Mouse (Mus musculus) urinary bladder, postnatal 4 days (tissue): ENCODE measurements around the gene Ikbip.

Source experiments
- DNase-seq, 2 experiments: peaks; one replicate each; pipeline ENCODE4 v3.0.0; 2021 to 2022; ENCODE audit warnings: low spot score in 2 of 2

Ikbip gene

DNA sequence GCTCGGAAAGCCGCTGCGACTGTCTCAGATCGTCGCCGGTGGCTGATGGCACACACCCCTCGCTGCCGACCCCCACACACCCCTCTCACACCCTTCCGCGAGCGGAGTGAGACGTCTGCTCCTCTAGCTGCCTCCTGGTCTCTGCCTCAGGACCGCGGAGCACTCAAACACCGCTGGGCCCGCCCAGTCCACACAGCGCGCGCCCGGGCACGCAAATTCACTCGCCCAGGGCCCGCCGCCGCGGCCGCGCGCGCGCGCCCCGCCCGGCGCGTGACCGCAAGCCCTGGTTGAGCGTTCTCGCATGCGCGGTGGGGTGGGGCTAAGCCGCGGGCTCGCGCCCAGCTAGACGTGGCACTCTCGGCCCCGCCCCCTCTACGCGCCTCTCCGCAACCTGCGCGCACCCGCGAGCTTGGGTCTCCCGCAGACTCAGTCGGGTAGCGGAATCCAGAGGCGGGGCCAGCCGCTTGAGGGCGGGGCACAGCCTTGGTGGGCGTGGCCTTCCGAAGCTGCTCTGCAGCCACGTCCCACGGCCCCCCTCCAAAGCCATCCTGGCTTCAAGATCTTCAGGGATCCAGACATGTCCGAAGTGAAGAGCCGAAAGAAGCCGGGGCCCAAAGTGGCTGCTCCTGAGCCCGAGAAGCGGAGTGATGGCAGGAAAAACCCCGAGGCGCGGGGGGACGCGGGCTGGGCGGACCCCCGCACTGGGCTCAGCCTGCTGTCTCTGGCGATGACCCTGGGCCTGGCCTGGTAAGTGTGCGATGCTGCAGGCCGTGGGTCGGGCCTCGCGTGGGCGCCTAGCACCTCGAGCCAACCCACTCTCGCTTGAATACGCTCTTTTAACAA lies at the start of gene Ikbip, which contains the start of gene Apaf1:
TSS of gene Ikbip (plus strand) at position 391 of the 843 bp plus-strand sequence.
TSS of gene Apaf1 (minus strand) at position 221 of the 843 bp plus-strand sequence.
- peak; percentile 99 to 100 for DNase-seq

DNA sequence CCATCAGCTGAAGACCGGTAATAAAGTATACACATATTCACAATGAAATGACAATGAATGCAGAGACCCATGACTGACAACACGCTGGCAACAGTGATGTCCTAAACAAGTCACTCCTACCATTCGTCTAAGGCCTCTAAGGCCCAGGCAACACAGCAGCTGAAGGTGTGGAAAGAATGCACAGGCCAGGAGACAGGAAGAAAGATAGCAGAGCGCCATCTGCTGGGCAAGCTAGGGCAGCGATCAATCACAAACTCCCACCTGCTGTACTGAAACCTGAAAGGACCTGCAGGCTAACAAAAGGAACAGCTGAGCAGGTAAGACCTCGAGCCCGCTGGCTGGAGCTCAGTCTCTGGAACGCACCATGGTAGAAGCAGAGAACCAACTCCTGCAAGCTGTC lies 48.8 kb upstream of the Ikbip start:
- DNase-seq, result peak in 1 of 2 experiments; percentile 28

- DNase-seq, result no peak
These were observed 33.0 kb upstream of the Ikbip start for GRCm38 (mm10) chr10:91049696-91050095.

GRCm38 (mm10) chr10:91051156-91051555 lies 31.6 kb upstream of the Ikbip start:
- DNase-seq, result no peak

- no peak for DNase-seq
These were observed 30.0 kb upstream of the Ikbip start for GRCm38 (mm10) chr10:91052734-91053133.

DNA sequence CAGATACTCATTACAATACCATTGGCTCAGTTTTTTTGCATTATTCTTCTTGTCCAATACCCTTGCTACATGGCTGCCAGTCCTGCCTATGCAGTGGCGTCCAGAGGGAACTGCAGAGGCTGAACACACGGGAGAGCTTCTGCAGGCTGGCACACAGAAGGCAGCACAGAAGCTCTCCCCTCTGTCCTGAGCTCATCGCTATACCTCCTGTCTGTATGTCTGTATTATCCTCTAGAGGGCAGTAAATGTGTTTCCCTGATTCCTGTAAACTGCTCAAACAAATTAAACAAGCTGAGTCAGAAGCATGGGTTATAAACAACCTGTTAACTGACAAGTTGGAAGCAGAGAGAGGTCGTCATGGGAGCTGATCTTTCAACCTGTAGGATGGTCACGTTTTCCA lies 22.0 kb upstream of the Ikbip start:
- no peak for DNase-seq

DNA sequence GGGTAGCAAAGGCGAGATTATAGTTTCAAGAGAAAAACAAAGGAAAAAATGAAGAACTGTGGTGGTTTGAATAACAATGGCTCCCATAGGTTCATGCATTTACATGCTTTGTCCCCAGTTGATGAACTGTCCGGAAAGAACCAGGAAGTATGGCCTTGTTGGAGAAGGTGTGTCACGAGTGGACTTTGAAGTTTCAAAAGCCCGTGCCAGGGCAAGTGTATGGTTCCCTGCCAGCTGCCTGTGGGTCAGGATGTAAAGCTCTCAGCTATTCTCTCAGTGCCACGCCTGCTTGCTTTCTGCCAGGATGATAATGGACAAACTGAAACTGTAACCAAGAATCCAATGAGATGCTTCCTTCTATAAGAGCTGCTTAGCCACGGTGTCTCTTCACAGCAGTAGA lies 20.4 kb upstream of the Ikbip start:
- DNase-seq, result no peak

DNA sequence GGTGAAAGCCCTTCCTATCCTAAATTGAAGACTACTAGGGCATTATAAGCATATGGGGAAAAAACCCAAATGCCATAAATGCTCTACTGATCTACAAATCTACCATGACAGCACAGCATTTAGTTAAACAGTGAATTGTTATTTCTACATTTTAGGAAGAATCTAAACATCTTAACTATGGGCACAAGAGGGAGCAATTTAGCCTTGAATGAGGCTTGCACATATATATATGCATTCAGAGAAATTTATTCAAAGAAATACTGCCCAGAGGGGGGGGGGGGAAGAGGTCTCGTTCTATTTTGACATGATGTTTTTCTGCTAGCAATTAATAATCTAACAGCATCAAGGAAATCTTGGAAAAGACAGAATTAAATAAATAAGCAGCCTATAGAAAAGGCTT lies 11.0 kb upstream of the Ikbip start:
- DNase-seq, result no peak

GRCm38 (mm10) chr10:91073345-91073744 lies 9.4 kb upstream of the Ikbip start:
- no peak for DNase-seq

GRCm38 (mm10) chr10:91076667-91077066 lies 6.1 kb upstream of the Ikbip start:
- DNase-seq, result no peak

- DNase-seq, result no peak
These were observed 2.2 kb upstream of the Ikbip start for GRCm38 (mm10) chr10:91080540-91080939.

GRCm38 (mm10) chr10:91081959-91082507 lies 707 bp upstream of the Ikbip start:
- DNase-seq, result no peak

- DNase-seq, result no peak
These were observed 720 bp downstream of the Ikbip start for GRCm38 (mm10) chr10:91083393-91083927.

GRCm38 (mm10) chr10:91092812-91093211 lies 10.1 kb downstream of the Ikbip start:
- no peak for DNase-seq

GRCm38 (mm10) chr10:91094251-91095104 lies 11.7 kb downstream of the Ikbip start:
- no peak for DNase-seq

GRCm38 (mm10) chr10:91098056-91098455 lies 15.3 kb downstream of the Ikbip start:
- no peak for DNase-seq

GRCm38 (mm10) chr10:91100101-91100500 lies 17.4 kb downstream of the Ikbip start:
- no peak for DNase-seq

- DNase-seq, result no peak
These were observed 19.2 kb downstream of the Ikbip start for GRCm38 (mm10) chr10:91101936-91102335.

DNA sequence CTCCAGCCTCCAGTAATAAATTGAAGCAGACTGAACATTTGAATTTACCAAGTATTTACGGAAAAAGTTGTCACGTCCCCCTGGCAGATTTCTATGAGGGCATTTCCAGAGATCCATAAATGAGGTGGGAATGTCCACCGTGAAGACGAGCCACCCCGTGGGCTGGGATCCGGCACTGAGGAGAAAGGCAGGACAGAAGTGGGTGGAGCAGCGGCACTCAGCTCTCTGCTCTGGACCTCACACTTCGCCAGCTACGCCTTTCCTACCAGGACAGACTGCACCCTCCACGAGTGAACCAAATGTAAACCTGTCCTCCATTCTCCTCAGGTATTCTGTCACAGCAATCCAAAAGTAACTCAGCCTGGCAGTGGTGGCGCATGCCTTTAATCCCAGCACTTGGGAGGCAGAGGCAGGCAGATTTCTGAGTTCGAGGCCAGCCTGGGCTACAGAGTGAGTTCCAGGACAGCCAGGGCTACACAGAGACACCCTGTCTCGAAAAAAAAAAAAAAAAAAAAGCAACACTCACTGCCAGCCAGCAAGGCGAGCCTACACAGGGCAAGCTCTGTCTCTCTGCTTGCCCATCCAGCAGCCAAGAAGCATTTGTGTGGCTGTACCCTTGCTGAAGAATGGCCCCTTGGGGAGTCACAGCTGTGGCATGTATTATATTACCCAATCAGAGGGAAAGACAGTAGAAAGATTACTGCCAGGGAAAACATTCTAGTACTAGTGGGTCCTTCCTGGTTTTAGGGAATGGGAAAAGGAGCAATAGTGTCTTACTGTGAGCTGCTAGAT lies 20.3 kb downstream of the Ikbip start:
- no peak for DNase-seq

GRCm38 (mm10) chr10:91105981-91106380 lies 23.2 kb downstream of the Ikbip start:
- DNase-seq, result no peak

DNA sequence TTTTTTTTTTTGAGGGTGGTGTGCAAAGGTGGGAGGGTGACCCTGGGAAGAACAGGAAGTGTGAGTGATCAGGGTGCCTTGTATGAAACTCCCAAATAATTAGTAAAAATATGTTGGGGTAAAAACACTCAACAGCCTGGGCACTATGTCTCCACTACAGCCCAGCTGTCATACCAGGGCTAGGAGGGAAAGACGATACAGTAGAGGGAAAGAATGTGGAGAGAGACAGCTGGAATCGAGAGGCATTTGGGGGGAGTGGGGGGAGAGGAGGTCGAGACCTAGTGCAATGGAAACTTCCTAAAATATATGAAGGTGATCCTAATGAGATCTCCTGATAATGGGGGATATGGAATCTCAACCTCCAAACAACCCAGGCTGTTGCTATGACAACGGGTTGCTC lies 27.1 kb downstream of the Ikbip start:
- DNase-seq, result no peak
